Mouse (Mus musculus) liver, embryonic 14.5 days (tissue): Measurements from ENCODE around the gene Lztr1.

Experiments used
- CTCF ChIP-seq: IDR thresholded peaks from 2 replicates; pipeline ENCODE4 v1.5.1; 2016; ENCODE audit warnings: antibody characterized with exemption, low read depth, control low read depth
- EP300 ChIP-seq: IDR thresholded peaks from 2 replicates; pipeline ENCODE4 v1.6.1; 2016; ENCODE audit warnings: antibody characterized with exemption, low read depth

- TF ChIP-seq CTCF (no peak), EP300 (no peak)
Observed at GRCm38 (mm10) chr16:17556180-17556579, 47.7 kb downstream of the Lztr1 start.
